Mouse (Mus musculus) T-helper 17 cell (primary cell): ENCODE results near the gene Cherp.

Source experiments
- in situ Hi-C, 2 experiments: fragments of 300-600 bp; cut with MboI, MseI; formaldehyde crosslinking; loops; 1 replicate in 1 of 2; 2 replicates in 1 of 2; pipeline ENCODE4 v1.15.1; 2025; ENCODE audit warnings: high pct_unique_total_duplicates in 2 of 2

Gene Cherp

GRCm38 (mm10) chr8:72418073-72418472, 57.0 kb downstream of the Cherp start:
- in situ Hi-C loops, result loop anchor here in 1 of 2 experiments (5.0 kb wide), 1 partner anchor 224 kb away; no protein-coding TSS in a partner anchor

- in situ Hi-C loops, result loop anchor here in 1 of 2 experiments (5.0 kb wide), 1 partner anchor 227 kb away; no protein-coding TSS in a partner anchor
Observed at GRCm38 (mm10) chr8:72415252-72415651, 59.8 kb downstream of the Cherp start.

GRCm38 (mm10) chr8:72413839-72414238, 61.2 kb downstream of the Cherp start:
- in situ Hi-C loops, result no loop called here
